Mouse (Mus musculus) left cerebral cortex, postnatal 4 days (tissue): ENCODE measurements around the gene Pparg. TPM values are rescaled to one million over a fixed set of nuclear protein-coding genes. Genes with fewer than 3 reads are reported as not detected.

Source experiments
- DNase-seq: peaks from one replicate; pipeline ENCODE4 v3.0.0-alpha.2; 2022
- intact Hi-C: fragments of 180-260 bp; cut with DNase I; formaldehyde crosslinking; loops from one replicate; pipeline ENCODE4 v1.15.1; 2025
- total RNA-seq, 2 experiments: library from RNA; stranded (reverse); gene quantifications; 2 replicates each; pipeline ENCODE4 v1.2.3; 2021

Pparg gene
- total RNA-seq, 2 experiments from 2014 or later, result 1.0 to 2.0 TPM

GRCm38 (mm10) chr6:115349641-115350464 is 10.9 kb upstream of the Pparg start:
- DNase-seq, result no peak
- intact Hi-C loops, result no loop called here

GRCm38 (mm10) chr6:115361606-115362462 is 1.1 kb downstream of the Pparg start:
- intact Hi-C loops, result no loop called here
- DNase-seq, result peak; percentile 5

GRCm38 (mm10) chr6:115366869-115367610 is 6.3 kb downstream of the Pparg start:
- no peak for DNase-seq
- intact Hi-C loops, result no loop called here

- intact Hi-C loops, result no loop called here
- no peak for DNase-seq
Observed at GRCm38 (mm10) chr6:115374871-115375852, 14.4 kb downstream of the Pparg start.

GRCm38 (mm10) chr6:115380596-115380995 is 19.8 kb downstream of the Pparg start:
- intact Hi-C loops, result no loop called here
- no peak for DNase-seq

DNA sequence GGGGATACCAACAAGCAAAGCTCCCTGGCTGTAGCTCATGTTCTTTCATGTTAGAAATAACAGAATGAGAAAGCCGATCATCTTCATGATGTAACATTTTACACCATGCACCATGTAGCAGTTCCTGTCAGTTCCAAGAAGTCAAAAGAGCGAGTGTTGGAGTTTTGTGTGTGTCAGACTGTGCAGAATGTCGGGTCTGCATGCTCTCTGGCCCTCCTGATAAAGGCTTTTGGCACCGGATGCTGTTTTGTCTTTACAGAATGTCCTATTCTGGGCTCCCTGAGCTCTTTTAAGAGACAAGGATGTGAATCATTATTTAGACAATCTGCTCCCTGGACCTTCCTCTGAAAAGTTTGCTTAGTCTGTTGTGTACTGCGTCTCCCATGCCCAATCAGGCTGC is 22.0 kb downstream of the Pparg start:
- no peak for DNase-seq
- intact Hi-C loops, result no loop called here

- DNase-seq, result no peak
Observed at GRCm38 (mm10) chr6:115389945-115390540, 29.3 kb downstream of the Pparg start.

DNA sequence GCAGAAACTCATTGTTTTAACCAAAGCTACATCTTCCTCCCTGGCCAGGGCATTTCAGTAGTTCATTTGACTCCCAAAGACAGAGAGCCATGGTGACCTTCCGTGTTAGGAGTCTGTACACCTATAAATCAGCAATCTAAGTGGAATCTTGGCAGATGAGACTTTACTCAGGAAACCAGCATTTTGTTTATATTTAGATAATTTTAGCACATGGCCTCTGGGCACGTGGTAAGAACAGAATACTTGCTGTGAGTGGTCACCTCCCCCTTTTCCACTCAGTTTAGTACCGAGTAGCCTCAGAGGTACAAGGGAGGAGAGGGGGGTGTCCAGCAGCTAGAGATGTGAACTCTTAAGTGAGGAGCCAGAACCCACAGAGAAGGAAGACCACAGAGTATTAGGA is 36.2 kb downstream of the Pparg start:
- intact Hi-C loops, result no loop called here
- DNase-seq, result no peak

More at GRCm38 (mm10) chr6:115389945-115390540, 29.3 kb downstream of the Pparg start:
- intact Hi-C loops, result no loop called here

DNA sequence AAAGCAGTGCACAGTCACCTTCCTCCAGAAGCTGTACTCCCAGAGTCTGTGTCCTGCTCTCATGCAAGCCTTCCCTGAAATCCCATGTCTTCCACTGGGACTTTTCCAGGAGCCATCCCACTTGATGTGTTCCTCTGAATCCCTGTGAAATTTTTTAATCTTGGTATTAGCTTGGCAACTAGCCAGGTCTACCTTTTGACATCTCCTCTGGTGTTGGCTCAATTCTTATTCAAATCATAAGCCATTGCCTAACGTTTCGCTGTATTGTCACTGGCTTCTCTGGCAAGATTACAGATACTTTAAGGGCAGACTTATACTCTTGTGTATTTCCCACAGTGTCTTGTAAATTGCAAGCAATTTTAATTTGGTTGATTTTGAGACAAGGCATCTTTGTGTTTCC is 43.6 kb downstream of the Pparg start:
- intact Hi-C loops, result no loop called here
- no peak for DNase-seq

GRCm38 (mm10) chr6:115411477-115411876 is 50.7 kb downstream of the Pparg start:
- intact Hi-C loops, result no loop called here
- DNase-seq, result no peak

GRCm38 (mm10) chr6:115418171-115418570 is 57.4 kb downstream of the Pparg start:
- DNase-seq, result no peak
- intact Hi-C loops, result no loop called here

- intact Hi-C loops, result no loop called here
- no peak for DNase-seq
Observed at GRCm38 (mm10) chr6:115418964-115419363, 58.2 kb downstream of the Pparg start.

DNA sequence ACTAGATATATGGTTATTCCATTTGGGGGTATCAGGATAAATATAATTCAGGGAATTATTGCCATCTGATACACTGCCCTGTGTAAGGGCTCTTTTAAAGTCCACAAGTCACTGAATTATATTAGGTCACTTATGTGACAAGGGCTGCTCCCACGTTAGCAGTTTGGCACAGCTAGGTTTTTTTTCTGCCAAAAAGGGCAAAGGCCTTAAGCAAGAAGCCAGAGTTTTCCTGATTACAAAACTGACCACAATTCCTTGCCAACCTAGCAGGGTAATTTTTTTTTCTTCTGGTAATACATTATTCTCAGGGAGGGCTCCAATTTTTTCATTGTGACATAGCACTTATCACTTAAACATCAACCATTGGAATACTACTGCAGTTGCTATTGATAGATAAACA is 60.2 kb downstream of the Pparg start:
- intact Hi-C loops, result no loop called here
- DNase-seq, result no peak

- DNase-seq, result no peak
- intact Hi-C loops, result no loop called here
Observed at GRCm38 (mm10) chr6:115421665-115422064, 60.9 kb downstream of the Pparg start.

DNA sequence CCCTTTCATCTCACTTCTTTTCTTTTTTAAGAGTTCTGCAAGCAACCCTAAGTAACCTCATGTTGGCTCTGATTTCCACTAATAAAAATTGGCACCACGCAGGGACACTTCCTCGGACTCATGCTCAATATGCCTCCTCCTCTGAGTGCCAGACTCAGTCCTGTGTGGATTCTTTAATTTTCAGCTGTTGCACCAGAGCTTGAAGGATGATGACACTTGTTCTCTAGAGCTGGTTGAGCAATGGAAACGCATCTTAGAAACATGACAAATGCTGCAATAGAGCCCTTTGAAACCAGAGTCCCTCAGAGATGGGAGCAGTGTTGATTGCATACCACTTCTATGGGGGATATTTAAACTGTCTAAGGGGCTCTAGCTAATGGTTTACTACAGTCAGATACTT is 63.7 kb downstream of the Pparg start:
- no peak for DNase-seq
- intact Hi-C loops, result no loop called here

DNA sequence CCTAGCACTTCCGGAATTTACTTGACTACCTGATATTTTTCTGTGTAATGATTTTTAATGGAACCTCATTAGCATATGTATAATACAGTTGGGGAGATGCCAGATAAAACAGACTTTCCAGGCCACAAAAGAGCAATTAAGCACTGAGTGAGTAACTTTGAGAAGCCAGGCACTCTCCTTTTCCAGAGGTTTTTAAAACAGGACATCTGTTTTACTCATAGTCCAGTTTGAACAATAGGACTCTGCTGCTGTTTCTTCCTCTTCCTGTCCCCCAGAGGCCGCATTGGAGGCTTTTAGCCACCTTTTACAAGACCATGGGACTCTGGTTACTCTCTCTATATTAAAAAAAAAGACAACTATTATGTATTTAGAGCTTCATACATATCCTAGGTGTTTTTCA is 72.0 kb downstream of the Pparg start:
- no peak for DNase-seq
- intact Hi-C loops, result no loop called here

DNA sequence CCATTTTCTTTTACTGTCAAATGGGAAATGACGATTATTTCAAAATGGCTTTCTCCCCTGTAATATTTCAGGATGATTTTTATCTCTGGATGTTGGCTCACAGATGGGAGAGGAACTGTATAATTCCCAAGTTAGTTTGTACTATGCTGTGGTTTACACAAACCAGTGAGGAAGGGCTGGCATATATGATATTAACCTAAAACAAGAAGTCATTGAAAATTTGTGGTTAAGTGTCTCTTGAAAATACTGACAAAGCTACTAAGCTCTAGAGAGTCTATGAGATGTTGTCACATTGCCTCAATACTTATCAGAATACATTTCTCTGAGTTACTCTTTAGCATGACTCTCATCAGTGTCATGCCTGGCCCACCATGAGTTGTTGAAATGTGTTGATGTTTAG is 73.3 kb downstream of the Pparg start:
- intact Hi-C loops, result no loop called here
- DNase-seq, result no peak

GRCm38 (mm10) chr6:115434816-115435215 is 74.1 kb downstream of the Pparg start:
- intact Hi-C loops, result no loop called here
- no peak for DNase-seq

DNA sequence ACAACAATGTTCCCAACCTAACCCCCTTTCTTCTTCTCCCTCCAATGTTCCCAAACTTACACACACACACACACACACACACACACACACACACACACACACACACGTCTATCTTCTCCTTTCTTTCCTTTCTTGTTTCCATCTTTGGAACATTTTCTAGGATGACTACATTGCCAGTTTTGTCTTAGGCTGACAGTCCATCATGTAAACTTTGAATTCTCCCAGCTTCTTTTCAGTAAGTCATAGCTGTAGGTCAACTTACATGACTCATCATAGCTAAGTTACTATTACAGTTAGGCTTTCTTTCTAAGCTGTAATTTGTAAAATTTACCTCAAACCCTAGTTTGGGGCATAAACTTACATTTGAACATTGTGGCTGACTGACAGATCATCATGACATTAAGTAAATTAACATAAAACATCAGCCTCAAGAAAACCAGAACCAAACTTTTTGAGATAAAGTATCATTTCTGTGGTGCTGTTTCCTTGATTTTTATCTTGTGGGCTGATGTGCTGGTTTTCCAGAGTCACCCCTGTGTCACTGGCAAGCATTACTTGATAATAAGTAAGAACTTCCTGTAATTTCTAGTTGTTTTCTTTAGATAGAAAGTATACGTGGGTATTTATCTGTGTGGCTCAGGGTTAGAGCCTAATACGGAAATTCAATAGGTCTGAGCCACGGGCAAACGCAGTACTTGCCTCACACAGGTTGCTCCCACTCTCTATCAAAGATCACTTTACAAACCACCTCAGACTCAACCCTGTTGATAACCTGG is 79.7 kb downstream of the Pparg start:
- intact Hi-C loops, result no loop called here
- DNase-seq, result no peak
